Mouse (Mus musculus) embryonic facial prominence, embryonic 11.5 days (tissue): ENCODE results near the gene Foxf1. TPM values are rescaled to one million over a fixed set of nuclear protein-coding genes. Genes with fewer than 3 reads are reported as not detected.
A peak's percentile ranks its signal among the peaks of the same experiment; 100 is the strongest.

Experiments
- ATAC-seq: fragments of 200-750 bp; cut with Nextera tagmentation; replicated peaks from 2 replicates; pipeline ENCODE4 v1.8.0; 2017; ENCODE audit warnings: low read depth; ENCODE audit not compliant: insufficient number of reproducible peaks, low FRiP score, low TSS enrichment
- DNase-seq: peaks from one replicate; pipeline ENCODE4 v3.0.0-alpha.2; 2015; ENCODE audit warnings: low spot score
- H3K27ac ChIP-seq: fragments of 300-500 bp; sonication (generic); replicated peaks from 2 replicates; pipeline ENCODE4 v1.5.1; 2014; ENCODE audit warnings: mild to moderate bottlenecking, low read depth, low read length, control low read depth
- H3K27me3 ChIP-seq: fragments of 300-500 bp; sonication (generic); 2 replicates; pipeline ENCODE4 v1.6.1; 2014; ENCODE audit warnings: mild to moderate bottlenecking, low read length, moderate library complexity, mixed read lengths; ENCODE audit not compliant: control insufficient read depth, insufficient read depth
- H3K36me3 ChIP-seq: fragments of 300-500 bp; sonication (generic); replicated peaks from 2 replicates; pipeline ENCODE4 v1.6.1; 2014; ENCODE audit warnings: low read depth, mild to moderate bottlenecking, low read length, moderate library complexity, mixed read lengths; ENCODE audit not compliant: control insufficient read depth, insufficient read depth
- H3K4me1 ChIP-seq: fragments of 300-500 bp; sonication (generic); 2 replicates; pipeline ENCODE4 v1.6.1; 2014; ENCODE audit warnings: low read length, mixed read lengths; ENCODE audit not compliant: control insufficient read depth, insufficient read depth
- H3K4me2 ChIP-seq: fragments of 300-500 bp; sonication (generic); 2 replicates; pipeline ENCODE4 v1.6.1; 2014; ENCODE audit warnings: low read depth, mild to moderate bottlenecking, control low read depth, low read length, moderate library complexity
- H3K4me3 ChIP-seq: fragments of 300-500 bp; sonication (generic); 2 replicates; pipeline ENCODE4 v1.5.1; 2014; ENCODE audit warnings: low read depth, low read length, control low read depth
- H3K9ac ChIP-seq: fragments of 300-500 bp; sonication (generic); replicated peaks from 2 replicates; pipeline ENCODE4 v1.6.1; 2014; ENCODE audit warnings: mild to moderate bottlenecking, control low read depth, low read length
- H3K9me3 ChIP-seq: fragments of 300-500 bp; sonication (generic); replicated peaks from 2 replicates; pipeline ENCODE4 v1.6.1; 2016; ENCODE audit warnings: mild to moderate bottlenecking, low read length, inconsistent platforms, mixed read lengths; ENCODE audit not compliant: control insufficient read depth
- WGBS: fragments of 180-500 bp; shearing (Covaris S2); extraction: QIAGEN DNeasy Blood & Tissue Kit; methylation state at CpG from one replicate; pipeline ENCODE4 v1.1.7; 2014; 5-methylcytosine and 5-hydroxymethylcytosine counted together
- polyA plus RNA-seq: library from polyadenylated mRNA; unstranded; fragments of >200 nt; fragmentation: Nextera tagmentation; extraction: Ambion mirVana; gene quantifications from 2 replicates; pipeline ENCODE4 v1.2.1, GENCODE M21; 2014

Gene Foxf1
- polyA plus RNA-seq, 1 experiment from 2014 or later = 19.6 TPM

DNA sequence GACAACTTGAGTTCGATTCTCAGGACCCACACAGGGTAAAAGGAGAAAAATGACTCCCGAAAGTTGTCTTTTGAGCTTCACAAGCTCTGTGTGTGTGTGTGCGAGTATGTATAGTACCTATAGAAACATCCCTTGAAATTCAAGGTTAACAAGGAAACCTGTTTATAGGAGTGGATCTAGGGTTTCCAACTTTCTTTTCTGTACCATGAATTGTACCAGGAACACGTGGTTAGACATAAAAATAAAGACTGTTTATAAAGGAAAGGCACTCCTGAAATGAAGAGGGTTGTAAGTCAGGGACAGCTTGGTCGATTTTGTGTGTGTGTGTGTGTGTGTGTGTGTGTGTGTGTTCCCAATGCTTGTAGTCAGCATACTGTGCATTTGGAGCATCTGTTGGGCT, 24.5 kb downstream of the Foxf1 start:
- H3K4me1 ChIP-seq = peaks cover 5% of the 10 kb centered on the region; the same call in 1 of the 2 replicates
- 19% methylated on average over 5 of the region's 5 CpGs for WGBS
- ATAC-seq (no peak), DNase-seq (no peak)
- H3K36me3 ChIP-seq = no peaks in the 10 kb centered on the region
- H3K27me3 ChIP-seq = peaks cover 1% of the 10 kb centered on the region
- H3K27ac ChIP-seq = no peak overlapping the region
- peak overlapping the region; percentile 82 for H3K4me3 ChIP-seq
- H3K9me3 ChIP-seq = no peaks in the 10 kb centered on the region
- H3K4me2 ChIP-seq = peak overlapping the region; percentile 47
- peak overlapping the region; percentile 84 for H3K9ac ChIP-seq

- DNase-seq = no peak
- Histone ChIP-seq H3K9ac (no peak overlapping the region), H3K4me3 (no peak overlapping the region), H3K36me3 (no peaks in the 10 kb centered on the region), H3K9me3 (no peaks in the 10 kb centered on the region), H3K27me3 (peaks cover 10% of the 10 kb centered on the region), H3K27ac (no peak overlapping the region), H3K4me1 (peaks cover 6% of the 10 kb centered on the region; the same call in 1 of the 2 replicates), H3K4me2 (no peak overlapping the region)
- no peak for ATAC-seq
- WGBS = 47% methylated on average over 7 of the region's 7 CpGs
Observed at GRCm38 (mm10) chr8:121111145-121111907, 27.1 kb downstream of the Foxf1 start.

DNA sequence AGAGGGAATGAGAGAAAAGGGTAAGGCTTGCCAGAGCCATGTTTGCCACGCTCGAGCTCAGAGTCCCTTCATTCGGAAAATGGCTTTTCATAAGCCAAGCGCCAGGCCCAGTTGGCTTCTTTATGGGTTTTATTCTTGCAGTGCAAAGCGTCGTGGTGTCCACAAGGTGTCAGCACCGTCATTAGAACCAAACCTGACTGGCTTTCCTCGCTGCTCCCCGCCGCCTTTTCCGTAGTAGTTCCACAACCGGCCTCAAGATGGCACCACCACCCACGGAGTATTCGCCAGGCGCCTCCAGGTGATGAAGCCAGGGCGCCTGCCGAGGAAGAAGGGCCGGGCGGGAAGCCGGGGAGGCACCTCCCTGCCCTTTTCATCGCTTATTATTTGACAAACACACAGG, 29.1 kb downstream of the Foxf1 start:
- no peak overlapping the region for H3K9ac ChIP-seq
- no peaks in the 10 kb centered on the region for H3K36me3 ChIP-seq
- H3K4me1 ChIP-seq = peaks cover 9% of the 10 kb centered on the region
- H3K4me2 ChIP-seq = no peak overlapping the region
- DNase-seq (peak; percentile 95), ATAC-seq (no peak)
- H3K27me3 ChIP-seq = peaks cover 29% of the 10 kb centered on the region
- no peak overlapping the region for H3K4me3 ChIP-seq
- 2% methylated on average over 21 of the region's 21 CpGs for WGBS
- H3K27ac ChIP-seq = no peak overlapping the region
- no peaks in the 10 kb centered on the region for H3K9me3 ChIP-seq

DNA sequence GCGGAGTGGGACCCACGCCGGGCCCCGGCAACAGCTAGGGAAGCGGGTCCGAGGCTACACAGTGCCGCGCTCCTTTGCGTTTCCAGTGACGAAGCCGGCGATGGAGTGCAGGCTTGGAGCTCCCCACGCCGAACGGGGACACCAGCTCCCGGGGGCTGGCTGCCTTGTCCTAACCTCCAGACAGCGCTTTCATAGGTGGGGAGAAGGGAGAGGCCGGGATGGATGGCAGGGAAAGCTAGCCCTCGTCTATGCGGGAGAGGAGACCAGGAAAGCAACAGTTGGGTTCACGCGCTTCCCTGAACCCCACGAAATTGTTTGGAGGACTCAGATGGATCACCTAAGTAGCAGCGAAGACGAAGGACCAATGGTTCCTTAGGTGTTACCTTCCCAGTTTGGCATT, 30.9 kb downstream of the Foxf1 start:
- Histone ChIP-seq H3K4me3 (peak overlapping the region; percentile 29), H3K4me1 (peaks cover 9% of the 10 kb centered on the region)

DNA sequence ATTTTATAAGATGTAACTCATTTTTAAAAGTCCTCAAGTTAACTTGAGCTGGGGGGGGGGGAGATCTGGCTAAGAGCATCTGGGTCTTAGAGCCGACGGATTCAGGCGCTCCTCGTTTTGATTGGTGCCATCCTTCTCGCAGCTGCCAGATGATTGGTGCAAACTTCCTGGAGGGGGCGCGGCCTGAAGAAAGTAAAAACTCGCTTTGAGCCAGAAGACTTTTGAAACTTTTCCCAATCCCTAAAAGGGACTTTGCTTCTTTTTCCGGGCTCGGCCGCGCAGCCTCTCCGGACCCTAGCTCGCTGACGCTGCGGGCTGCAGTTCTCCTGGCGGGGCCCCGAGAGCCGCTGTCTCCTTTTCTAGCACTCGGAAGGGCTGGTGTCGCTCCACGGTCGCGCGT, 31.8 kb downstream of the Foxf1 start, which contains the start of gene Foxc2:
Gene Foxc2 (plus strand): TSS at position 224 of the 400 bp plus-strand sequence.
- H3K27ac ChIP-seq = peak within 1 kb of the TSS; percentile 89

More for the DNA sequence above, 30.9 kb downstream of the Foxf1 start:
- peak overlapping the region; percentile 48 for H3K4me2 ChIP-seq
- H3K27me3 ChIP-seq = peaks cover 38% of the 10 kb centered on the region
- H3K9me3 ChIP-seq = no peaks in the 10 kb centered on the region
- peak overlapping the region; percentile 41 for H3K9ac ChIP-seq
- no peaks in the 10 kb centered on the region for H3K36me3 ChIP-seq
- H3K27ac ChIP-seq = 0 out of 2 replicates have a peak overlapping the region, but pooled peaks have one; percentile 28
- ATAC-seq = no peak
- DNase-seq = peak; percentile 37
- WGBS = under 1% methylated on average over 25 of the region's 25 CpGs

GRCm38 (mm10) chr8:121116591-121117185, 32.5 kb downstream of the Foxf1 start:
- DNase-seq (peak; percentile 56), ATAC-seq (peak; percentile 52; the same call in 1 of the 2 replicates)
- Histone ChIP-seq H3K27ac (peak overlapping the region; percentile 89), H3K27me3 (peaks cover 50% of the 10 kb centered on the region), H3K9ac (peak overlapping the region; percentile 85), H3K4me2 (peak overlapping the region; percentile 88), H3K36me3 (no peaks in the 10 kb centered on the region), H3K9me3 (no peaks in the 10 kb centered on the region), H3K4me1 (peaks cover 9% of the 10 kb centered on the region), H3K4me3 (peak overlapping the region; percentile 67)
- whole genome bisulfite sequencing = under 1% methylated on average over 55 of the region's 55 CpGs

More for the DNA sequence above, 31.8 kb downstream of the Foxf1 start, which contains the start of gene Foxc2:
- Histone ChIP-seq H3K9ac (peak within 1 kb of the TSS; percentile 85), H3K4me1 (peaks cover 9% of the 10 kb centered on the region), H3K36me3 (no peaks in the 10 kb centered on the region), H3K4me3 (peak within 1 kb of the TSS; percentile 67), H3K27me3 (peaks cover 45% of the 10 kb centered on the region), H3K4me2 (peak within 1 kb of the TSS; percentile 88), H3K9me3 (no peaks in the 10 kb centered on the region)
- DNase-seq (peak; percentile 96), ATAC-seq (0 out of 2 replicates have a peak, but pooled peaks have one; percentile 13)
- under 1% methylated on average over 25 of the region's 25 CpGs for WGBS

DNA sequence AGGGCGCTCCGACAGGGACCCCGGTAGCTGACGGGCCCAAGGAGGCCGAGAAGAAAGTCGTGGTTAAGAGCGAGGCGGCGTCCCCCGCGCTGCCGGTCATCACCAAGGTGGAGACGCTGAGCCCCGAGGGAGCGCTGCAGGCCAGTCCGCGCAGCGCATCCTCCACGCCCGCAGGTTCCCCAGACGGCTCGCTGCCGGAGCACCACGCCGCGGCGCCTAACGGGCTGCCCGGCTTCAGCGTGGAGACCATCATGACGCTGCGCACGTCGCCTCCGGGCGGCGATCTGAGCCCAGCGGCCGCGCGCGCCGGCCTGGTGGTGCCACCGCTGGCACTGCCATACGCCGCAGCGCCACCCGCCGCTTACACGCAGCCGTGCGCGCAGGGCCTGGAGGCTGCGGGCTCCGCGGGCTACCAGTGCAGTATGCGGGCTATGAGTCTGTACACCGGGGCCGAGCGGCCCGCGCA, 33.0 kb downstream of the Foxf1 start:
- H3K4me2 ChIP-seq = peak overlapping the region; percentile 88
- peak overlapping the region; percentile 67 for H3K4me3 ChIP-seq
- H3K27ac ChIP-seq = peak overlapping the region; percentile 89
- no peaks in the 10 kb centered on the region for H3K36me3 ChIP-seq
- H3K4me1 ChIP-seq = peaks cover 9% of the 10 kb centered on the region
- 0 out of 2 replicates have a peak, but pooled peaks have one; percentile 22 for ATAC-seq
- peak overlapping the region; percentile 85 for H3K9ac ChIP-seq
- DNase-seq = peak; percentile 56
- WGBS = under 1% methylated on average over 58 of the region's 62 CpGs
- H3K9me3 ChIP-seq = no peaks in the 10 kb centered on the region
- peaks cover 55% of the 10 kb centered on the region for H3K27me3 ChIP-seq
